Mouse (Mus musculus) heart, adult 2 months (tissue): ENCODE data around the gene 1110065P20Rik. TPM values are rescaled to one million over a fixed set of nuclear protein-coding genes. Genes with fewer than 3 reads are reported as not detected.

Experiments
- DNase-seq, 2 experiments: peaks; one replicate each; pipeline ENCODE4 v3.0.0; 2021
- H3K27ac ChIP-seq: fragments of 200-600 bp; 2 replicates; pipeline ENCODE4 v1.8.1; 2022
- H3K27me3 ChIP-seq: fragments of 200-500 bp; 2 replicates; pipeline ENCODE4 v1.6.1; 2012; ENCODE audit warnings: mild to moderate bottlenecking, low read length, inconsistent platforms, mixed read lengths; ENCODE audit not compliant: control insufficient read depth, insufficient read depth
- H3K36me3 ChIP-seq: fragments of 200-500 bp; 2 replicates; pipeline ENCODE4 v1.6.1; 2012; ENCODE audit warnings: low read length, inconsistent platforms; ENCODE audit not compliant: control insufficient read depth, insufficient read depth
- H3K4me1 ChIP-seq: fragments of 200-500 bp; 2 replicates; pipeline ENCODE4 v1.6.1; 2011; ENCODE audit warnings: low read length; ENCODE audit not compliant: control insufficient read depth, insufficient read depth
- H3K4me3 ChIP-seq: fragments of 200-600 bp; 2 replicates; pipeline ENCODE4 v1.8.1; 2022
- H3K79me2 ChIP-seq: fragments of 200-500 bp; replicated peaks from 2 replicates; pipeline ENCODE4 v1.6.1; 2012; ENCODE audit warnings: mild to moderate bottlenecking, inconsistent platforms, low read length, moderate library complexity, mixed read lengths; ENCODE audit not compliant: control insufficient read depth, insufficient read depth
- H3K9ac ChIP-seq: fragments of 200-500 bp; 2 replicates; pipeline ENCODE4 v1.6.1; 2012; ENCODE audit warnings: low read depth, mild to moderate bottlenecking, control low read depth, inconsistent platforms, low read length, mixed read lengths
- CTCF ChIP-seq: fragments of 200-600 bp; IDR thresholded peaks from 2 replicates; pipeline ENCODE4 v1.8.1; 2022; ENCODE audit warnings: antibody characterized with exemption, mild to moderate bottlenecking, moderate library complexity
- EP300 ChIP-seq: fragments of 200-500 bp; IDR thresholded peaks from 2 replicates; pipeline ENCODE4 v1.6.1; 2011; ENCODE audit warnings: low read depth, low read length, control low read depth; ENCODE audit not compliant: insufficient read depth
- POLR2A ChIP-seq: fragments of 200-500 bp; IDR thresholded peaks from 2 replicates; pipeline ENCODE4 v1.6.1; 2011; ENCODE audit warnings: mild to moderate bottlenecking, low read depth, low read length, control low read depth; ENCODE audit not compliant: insufficient read depth
- WGBS: fragments of 180-500 bp; shearing (Covaris S2); methylation state at CpG from one replicate; pipeline ENCODE4 v1.1.7; 2018; 5-methylcytosine and 5-hydroxymethylcytosine counted together
- intact Hi-C: fragments of 180-260 bp; cut with DNase I; formaldehyde crosslinking; loops from one replicate; pipeline ENCODE4 v1.15.1; 2025
- polyA plus RNA-seq: library from polyadenylated mRNA; depleted of rRNA; stranded (reverse); fragments of >200 nt; gene quantifications from 2 replicates; pipeline ENCODE4 v1.2.3, GENCODE M21; 2012
- total RNA-seq, 2 experiments: library from RNA; stranded (reverse); gene quantifications; 2 replicates each; pipeline ENCODE4 v1.2.3; 2021

The 1110065P20Rik gene
- total and polyA plus RNA-seq, 3 experiments, result 18.6 to 28.0 (median 20.4) TPM

- Histone ChIP-seq H3K27ac (no peak overlapping the region), H3K9ac (no peak overlapping the region), H3K79me2 (no peaks in the 10 kb centered on the region), H3K4me3 (no peak overlapping the region), H3K36me3 (no peaks in the 10 kb centered on the region), H3K4me1 (no peaks in the 10 kb centered on the region), H3K27me3 (peaks cover under 1% of the 10 kb centered on the region; the same call in 1 of the 2 replicates)
- no peak for DNase-seq
- intact Hi-C loops, result no loop called here
- TF ChIP-seq CTCF, result peak; percentile 42
- TF ChIP-seq POLR2A, result no peak
- TF ChIP-seq EP300, result no peak
- 83% methylated on average over 1 of the region's 1 CpGs for WGBS
Measured at GRCm38 (mm10) chr4:124872719-124873118, 21.7 kb upstream of the 1110065P20Rik start.

- WGBS, result 5% methylated on average over 47 of the region's 77 CpGs
Measured at GRCm38 (mm10) chr4:124861283-124862188, 10.5 kb upstream of the 1110065P20Rik start, which contains the start of gene Maneal. TSS of gene Maneal (minus strand) at chr4:124862171.

GRCm38 (mm10) chr4:124860446-124860845 is 9.4 kb upstream of the 1110065P20Rik start:
- no peak overlapping the region for H3K27ac ChIP-seq
- H3K4me1 ChIP-seq, result no peaks in the 10 kb centered on the region
- H3K36me3 ChIP-seq, result no peaks in the 10 kb centered on the region
- no peak overlapping the region for H3K9ac ChIP-seq
- H3K79me2 ChIP-seq, result no peaks in the 10 kb centered on the region
- peak; percentile 49 to 74 for DNase-seq
- H3K4me3 ChIP-seq, result no peak overlapping the region
- H3K27me3 ChIP-seq, result peaks cover 7% of the 10 kb centered on the region; the same call in 1 of the 2 replicates
- TF ChIP-seq CTCF (no peak), POLR2A (no peak), EP300 (no peak)
- intact Hi-C loops, result no loop called here
- WGBS, result 5% methylated on average over 7 of the region's 7 CpGs

More at GRCm38 (mm10) chr4:124861283-124862188, 10.5 kb upstream of the 1110065P20Rik start, which contains the start of gene Maneal:
- DNase-seq, result no peak
- Histone ChIP-seq H3K4me1 (no peaks in the 10 kb centered on the region), H3K4me3 (peak within 1 kb of the TSS; percentile 23; the same call in 1 of the 2 replicates), H3K27ac (no peak within 1 kb of the TSS), H3K36me3 (no peaks in the 10 kb centered on the region), H3K27me3 (peaks cover 7% of the 10 kb centered on the region; the same call in 1 of the 2 replicates), H3K79me2 (no peaks in the 10 kb centered on the region), H3K9ac (no peak within 1 kb of the TSS)
- intact Hi-C loops, result no loop called here
- TF ChIP-seq EP300, result no peak
- no peak for TF ChIP-seq POLR2A
- no peak for TF ChIP-seq CTCF

- Histone ChIP-seq H3K27ac (no peak overlapping the region), H3K36me3 (no peaks in the 10 kb centered on the region; the same call in 1 of the 2 replicates), H3K79me2 (no peaks in the 10 kb centered on the region), H3K4me1 (no peaks in the 10 kb centered on the region), H3K9ac (no peak overlapping the region), H3K4me3 (no peak overlapping the region), H3K27me3 (peaks cover 7% of the 10 kb centered on the region; the same call in 1 of the 2 replicates)
- intact Hi-C loops, result loop anchor here (10.0 kb wide), 1 partner anchor 206 kb away; the partner anchor contains the start of genes Dnali1 and Snip1
- DNase-seq, result no peak
- 59% methylated on average over 5 of the region's 5 CpGs for WGBS
- TF ChIP-seq POLR2A, result no peak
- no peak for TF ChIP-seq CTCF
- TF ChIP-seq EP300, result no peak
Measured at GRCm38 (mm10) chr4:124858370-124858769, 7.4 kb upstream of the 1110065P20Rik start.

- Histone ChIP-seq H3K9ac (no peak overlapping the region), H3K79me2 (no peaks in the 10 kb centered on the region), H3K27ac (no peak overlapping the region), H3K4me1 (peaks cover 2% of the 10 kb centered on the region), H3K27me3 (no peaks in the 10 kb centered on the region; the same call in 1 of the 2 replicates), H3K4me3 (no peak overlapping the region), H3K36me3 (no peaks in the 10 kb centered on the region; the same call in 1 of the 2 replicates)
- TF ChIP-seq POLR2A (no peak), CTCF (no peak), EP300 (no peak)
- WGBS, result 98% methylated on average over 8 of the region's 8 CpGs
- DNase-seq, result no peak
- intact Hi-C loops, result loop anchor here (10.0 kb wide), 1 partner anchor 209 kb away; the partner anchor contains the start of genes Dnali1 and Snip1
Measured at GRCm38 (mm10) chr4:124856294-124856693, 5.3 kb upstream of the 1110065P20Rik start.
